ENCODE assay signal across 22 mouse cellular contexts in genomic region chr5:133656837-133657236, GRCm38 (mm10).
DNase-seq lines count a peak whose midpoint lies in the region; ATAC-seq and TF ChIP-seq lines count a peak whose summit lies in the region.
"Had no signal": no experiment of that assay in that cellular context is flagged by ENCODE, and none has a peak within 500 bp of the region (broad histone marks: within the 10 kb centered on the region; RNA-seq: fewer than 3 reads in every experiment).

No protein-coding gene starts in this region.

- TF ChIP-seq EP300 in lung, postnatal 0 days (IDR thresholded peaks at IDR 0.05) = no peak

- H3K36me3 ChIP-seq in heart, embryonic 11.5 days (ENCODE audit: control insufficient read depth, insufficient read depth, low read length) = no peaks in the 10 kb centered on the region
- no peaks in the 10 kb centered on the region for H3K36me3 ChIP-seq in lung, postnatal 0 days (ENCODE audit: insufficient read depth, low read length)
- no peaks in the 10 kb centered on the region for H3K36me3 ChIP-seq in thymus, adult 2 months (ENCODE audit: control insufficient read depth, insufficient read depth, low read length)
- H3K36me3 ChIP-seq: embryonic facial prominence, embryonic 12.5 days; forebrain, embryonic 12.5 days; heart, embryonic 15.5 days; hindbrain, embryonic 10.5 days; intestine, embryonic 15.5 days had no signal

- no peak overlapping the region for H3K9ac ChIP-seq in heart, embryonic 11.5 days (ENCODE audit: low read depth, low read length)
- H3K9ac ChIP-seq in lung, postnatal 0 days (replicated peaks; ENCODE audit: low read depth) = no peak overlapping the region
- H3K9ac ChIP-seq: embryonic facial prominence, embryonic 12.5 days; forebrain, embryonic 12.5 days; heart, embryonic 15.5 days; hindbrain, embryonic 14.5 days; intestine, embryonic 15.5 days had no signal

- no peaks in the 10 kb centered on the region for H3K27me3 ChIP-seq in heart, embryonic 11.5 days (ENCODE audit: control insufficient read depth, insufficient read depth, low read length)
- no peaks in the 10 kb centered on the region for H3K27me3 ChIP-seq in lung, postnatal 0 days (replicated peaks; ENCODE audit: insufficient read depth, low read length)
- H3K27me3 ChIP-seq in thymus, adult 2 months (ENCODE audit: control insufficient read depth, insufficient read depth, low read length) = no peaks in the 10 kb centered on the region
- H3K27me3 ChIP-seq: embryonic facial prominence, embryonic 12.5 days; heart, embryonic 15.5 days; intestine, embryonic 15.5 days; Patski had no signal

- no peak overlapping the region for H3K27ac ChIP-seq in heart, embryonic 11.5 days (ENCODE audit: low read depth, low read length)
- no peak overlapping the region for H3K27ac ChIP-seq in lung, postnatal 0 days (ENCODE audit: low read length)
- H3K27ac ChIP-seq in thymus, adult 2 months (ENCODE audit: control insufficient read depth, insufficient read depth, low read length) = no peak overlapping the region
- H3K27ac ChIP-seq: embryonic facial prominence, embryonic 12.5 days; forebrain, embryonic 12.5 days; heart, embryonic 15.5 days; hindbrain, embryonic 10.5 days; hindbrain, embryonic 14.5 days; intestine, embryonic 15.5 days had no signal

- H3K4me3 ChIP-seq in heart, embryonic 11.5 days (ENCODE audit: low read depth, low read length) = no peak overlapping the region
- H3K4me3 ChIP-seq in lung, postnatal 0 days (ENCODE audit: low read depth, low read length) = no peak overlapping the region
- no peak overlapping the region for H3K4me3 ChIP-seq in lung, adult 2 months (replicated peaks; ENCODE audit: extremely low read depth, low read depth, low read length)
- H3K4me3 ChIP-seq in thymus, adult 2 months (ENCODE audit: control insufficient read depth, insufficient read depth, low read length) = no peak overlapping the region
- H3K4me3 ChIP-seq: embryonic facial prominence, embryonic 12.5 days; forebrain, embryonic 12.5 days; heart, embryonic 15.5 days; hindbrain, embryonic 10.5 days; intestine, embryonic 15.5 days had no signal

- peak; percentile 15 for DNase-seq in adrenal gland, adult 2 months
- DNase-seq in adrenal gland, adult 8-10 months = no peak
- peak; percentile 2 for DNase-seq in heart, adult 18-20 months
- DNase-seq in lung, postnatal 0 days (ENCODE audit: low spot score) = peak; percentile 27
- DNase-seq in lung, adult 2 months = no peak
- DNase-seq in Muller cell, postnatal 12 days (ENCODE audit: inconsistent ontology term) = peak; percentile 51
- no peak for DNase-seq in thymus, adult 2 months
- DNase-seq: cerebellum, adult 11-12 months; cerebellum, adult 9-10 months; cerebellum, postnatal 25 days; gastrocnemius, postnatal 10 days; kidney, adult 18-20 months had no signal

- 89% methylated on average over 8 of the region's 8 CpGs for WGBS in heart, embryonic 11.5 days (ENCODE audit: insufficient replicate concordance)
- WGBS in lung, postnatal 0 days = 77% methylated on average over 8 of the region's 8 CpGs
- WGBS in lung, adult 2 months = 68% methylated on average over 8 of the region's 8 CpGs
- 92% methylated on average over 8 of the region's 8 CpGs for WGBS in thymus, adult 2 months

- H3K4me1 ChIP-seq in heart, embryonic 11.5 days (ENCODE audit: control insufficient read depth, insufficient read depth, low read length) = no peaks in the 10 kb centered on the region
- H3K4me1 ChIP-seq in lung, postnatal 0 days (ENCODE audit: insufficient read depth, low read depth, low read length) = no peaks in the 10 kb centered on the region
- no peaks in the 10 kb centered on the region for H3K4me1 ChIP-seq in lung, adult 2 months (ENCODE audit: control insufficient read depth, insufficient read depth, low read length)
- no peaks in the 10 kb centered on the region for H3K4me1 ChIP-seq in thymus, adult 2 months (replicated peaks; ENCODE audit: control insufficient read depth, insufficient read depth, low read length)
- H3K4me1 ChIP-seq: embryonic facial prominence, embryonic 12.5 days; forebrain, embryonic 12.5 days; heart, embryonic 15.5 days; hindbrain, embryonic 10.5 days; intestine, embryonic 15.5 days had no signal

- no peak for TF ChIP-seq CTCF in lung, postnatal 0 days (IDR thresholded peaks at IDR 0.05)
- TF ChIP-seq CTCF in lung, adult 2 months (IDR thresholded peaks at IDR 0.05; ENCODE audit: insufficient read depth, low read length) = no peak
- no peak for TF ChIP-seq CTCF in thymus, adult 2 months (IDR thresholded peaks at IDR 0.05; ENCODE audit: borderline replicate concordance, control insufficient read depth, extremely low read depth, insufficient read depth, low read length, poor library complexity)

- H3K9me3 ChIP-seq in heart, embryonic 11.5 days (replicated peaks; ENCODE audit: control insufficient read depth, low read length) = no peaks in the 10 kb centered on the region; the same call in 1 of the 2 replicates
- no peaks in the 10 kb centered on the region for H3K9me3 ChIP-seq in lung, postnatal 0 days (ENCODE audit: low read length)
- H3K9me3 ChIP-seq: embryonic facial prominence, embryonic 12.5 days; heart, embryonic 15.5 days; hindbrain, embryonic 10.5 days; intestine, embryonic 15.5 days had no signal

- no peak for ATAC-seq in heart, embryonic 11.5 days (replicated peaks; ENCODE audit: insufficient number of reproducible peaks, low FRiP score, low TSS enrichment)
- ATAC-seq in lung, postnatal 0 days = no peak
- ATAC-seq: activated CD4-positive, CD25-positive, alpha-beta regulatory T cell, adult 4 months; forebrain, embryonic 16.5 days; intestine, embryonic 15.5 days; Patski had no signal

- TF ChIP-seq POLR2A in lung, adult 2 months (IDR thresholded peaks at IDR 0.05; ENCODE audit: borderline replicate concordance, extremely low read depth, low read depth, low read length) = no peak
- TF ChIP-seq POLR2A in thymus, adult 2 months (IDR thresholded peaks at IDR 0.05; ENCODE audit: control insufficient read depth, extremely low read depth, insufficient read depth, low read length, poor library complexity) = no peak

- H3K4me2 ChIP-seq in heart, embryonic 11.5 days = no peak overlapping the region
- H3K4me2 ChIP-seq in lung, postnatal 0 days (replicated peaks; ENCODE audit: low read depth, low read length) = no peak overlapping the region
- H3K4me2 ChIP-seq: embryonic facial prominence, embryonic 12.5 days; forebrain, embryonic 12.5 days; heart, embryonic 15.5 days; hindbrain, embryonic 14.5 days; intestine, embryonic 15.5 days had no signal

Comparison
In these comparisons a context has a peak if more than half of its experiments do, and no peak if none do; other contexts are left out.
1. DNase-seq: peak in adrenal gland, adult 2 months (single experiment), heart, adult 18-20 months (2 of 2), lung, postnatal 0 days (single experiment) and Muller cell, postnatal 12 days (single experiment); none in adrenal gland, adult 8-10 months (single experiment), lung, adult 2 months (single experiment) and thymus, adult 2 months (single experiment).